Mouse (Mus musculus) right cerebral cortex, postnatal 14 days (tissue): ENCODE data around the gene Llgl1.

Source experiments
- DNase-seq: peaks from one replicate; pipeline ENCODE4 v3.0.0; 2022

Llgl1 gene

GRCm38 (mm10) chr11:60726601-60727391, 27.3 kb downstream of the Llgl1 start, which contains the start of gene Flii:
Flii (minus strand) TSS chr11:60727263.
- peak; percentile 78 for DNase-seq

- DNase-seq, result no peak
Measured at GRCm38 (mm10) chr11:60727392-60728140, 28.0 kb downstream of the Llgl1 start.

- DNase-seq, result peak; percentile 96
Measured at GRCm38 (mm10) chr11:60728260-60728761, 28.8 kb downstream of the Llgl1 start, which contains the start of gene Mief2. Mief2 (plus strand) TSS chr11:60728398.

DNA sequence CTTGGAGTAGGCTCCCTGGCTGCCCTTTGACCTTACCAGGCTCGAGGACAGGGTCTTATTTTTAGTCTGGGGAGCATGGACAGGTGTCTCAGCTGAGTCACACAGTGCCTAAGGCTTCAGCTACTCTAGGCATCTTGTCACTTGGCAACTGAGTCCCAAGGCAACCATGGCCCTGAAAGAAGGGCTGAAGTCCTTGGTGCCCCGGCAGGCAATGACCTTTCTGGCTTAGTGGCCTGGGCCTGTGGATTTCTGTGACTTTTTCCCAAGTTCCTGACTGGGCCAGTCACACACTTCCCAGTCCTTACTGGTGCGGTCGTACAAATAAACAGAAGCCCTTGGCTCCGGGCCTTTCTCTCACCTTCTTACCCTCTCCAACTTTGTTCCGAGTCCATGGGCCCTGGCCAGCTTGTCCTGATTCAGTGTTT, 29.7 kb downstream of the Llgl1 start:
- DNase-seq, result no peak

DNA sequence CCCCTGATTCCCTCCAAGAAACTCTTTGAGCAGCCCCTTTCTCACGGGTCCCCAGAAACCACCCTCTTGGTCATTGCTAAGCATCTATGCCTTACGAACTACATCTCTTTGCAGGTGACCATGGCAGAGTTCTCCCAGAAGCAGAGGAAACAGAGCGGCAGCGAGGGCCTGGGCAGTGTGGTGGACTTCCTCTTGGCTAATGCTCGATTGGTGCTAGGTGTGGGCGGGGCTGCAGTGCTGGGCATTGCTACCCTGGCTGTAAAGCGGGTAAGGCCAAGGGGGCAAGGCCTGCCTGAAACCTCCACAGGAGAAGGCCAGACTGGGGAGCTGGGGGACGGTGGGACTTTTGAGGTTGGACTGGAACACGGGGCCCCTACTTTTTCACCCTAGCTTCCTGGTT, 30.6 kb downstream of the Llgl1 start:
- DNase-seq, result no peak

DNA sequence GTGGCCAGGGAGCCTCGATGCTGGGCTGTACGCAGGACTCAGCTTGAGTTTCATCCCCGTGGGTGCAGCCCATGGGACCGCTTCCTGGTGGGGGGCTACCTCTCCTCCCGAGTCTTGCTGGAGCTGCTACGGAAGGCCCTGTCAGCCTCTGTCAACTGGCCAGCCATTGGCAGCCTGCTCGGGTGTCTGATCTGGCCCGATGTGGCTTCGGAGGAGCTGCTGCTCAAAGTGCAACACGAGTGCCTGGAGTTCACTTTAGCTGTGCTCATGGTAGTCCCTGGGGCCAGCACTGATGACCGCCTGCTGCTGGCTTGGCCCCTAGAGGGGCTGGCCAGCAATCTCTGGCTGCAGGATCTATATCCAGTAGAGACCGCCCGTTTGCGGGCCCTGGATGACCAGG, 31.7 kb downstream of the Llgl1 start:
- no peak for DNase-seq

DNA sequence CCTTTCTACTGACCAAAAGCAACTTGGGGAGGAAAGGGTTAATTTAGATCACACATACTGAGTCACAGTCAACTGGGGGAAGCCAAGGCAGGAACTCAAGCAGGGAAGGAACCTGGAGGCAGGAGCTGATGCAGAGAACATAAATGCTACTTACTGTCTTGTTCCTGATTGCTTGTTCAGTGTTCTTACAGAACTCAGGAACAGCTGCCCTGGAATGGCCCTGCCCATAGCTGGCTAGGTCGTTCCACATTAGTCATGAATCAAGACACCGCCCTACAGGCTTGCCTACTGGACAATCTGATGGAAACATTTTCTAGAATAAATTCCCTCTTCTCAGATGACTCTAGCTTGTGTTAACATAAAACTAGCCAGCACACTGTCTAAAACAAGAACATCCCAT, 34.7 kb downstream of the Llgl1 start:
- DNase-seq, result no peak

DNA sequence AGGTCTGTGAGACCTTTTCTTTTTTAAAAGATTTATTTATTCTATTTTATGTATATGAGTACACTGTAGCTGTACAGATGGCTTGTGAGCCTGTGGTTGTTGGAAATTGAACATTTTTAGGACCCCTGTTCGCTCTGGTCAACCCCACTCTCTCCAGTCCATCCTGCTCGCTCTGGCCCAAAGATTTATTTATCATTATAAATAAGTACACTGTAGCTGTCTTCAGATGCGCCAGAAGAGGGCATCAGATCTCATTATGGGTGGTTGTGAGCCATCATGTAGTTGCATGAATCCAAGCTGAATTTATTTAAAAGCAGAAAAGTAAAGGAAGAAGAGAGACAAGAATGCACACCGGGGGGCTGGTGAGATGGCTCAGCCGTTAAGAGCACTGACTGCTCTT, 35.7 kb downstream of the Llgl1 start:
- DNase-seq, result no peak

- DNase-seq, result no peak
Measured at GRCm38 (mm10) chr11:60736491-60736890, 37.0 kb downstream of the Llgl1 start.

DNA sequence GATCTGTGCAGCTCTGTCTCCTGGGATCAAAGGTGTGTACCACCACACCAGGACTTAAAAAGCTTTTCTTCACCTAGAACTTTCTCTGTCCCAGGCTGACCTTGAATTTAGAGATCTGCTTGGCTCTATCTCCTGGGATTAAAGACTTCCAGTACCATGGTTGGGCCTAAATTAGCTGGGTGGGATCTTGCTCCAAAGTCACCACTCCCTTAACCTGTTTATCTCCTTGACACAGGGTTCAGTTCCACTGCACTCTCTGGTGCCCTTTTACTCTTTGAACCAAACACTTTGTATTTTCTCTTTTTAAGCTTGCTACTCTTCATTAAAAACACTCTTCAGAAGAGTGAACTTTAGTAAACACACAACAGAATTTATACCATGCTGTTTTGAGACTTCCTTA, 37.9 kb downstream of the Llgl1 start:
- no peak for DNase-seq

DNA sequence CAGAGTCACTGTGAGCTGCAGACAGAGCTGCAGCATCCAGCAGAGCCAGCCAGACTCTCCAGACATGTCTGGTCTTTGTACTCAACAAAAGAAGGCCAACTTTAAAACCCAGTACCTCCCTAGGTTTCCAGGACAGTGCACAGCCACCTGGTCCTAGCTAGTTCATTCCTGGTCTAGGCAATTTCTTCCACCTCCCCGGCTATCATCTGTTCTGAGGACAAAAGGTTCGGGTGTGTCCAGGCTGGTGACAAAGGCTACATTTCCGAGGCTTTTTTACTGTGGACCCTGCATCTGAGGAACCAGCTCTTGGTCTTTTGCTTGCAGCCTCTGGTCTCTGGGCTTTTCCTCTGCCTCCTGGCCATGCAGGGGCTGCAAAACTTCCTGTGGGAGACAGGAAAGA, 40.8 kb downstream of the Llgl1 start:
- no peak for DNase-seq

DNA sequence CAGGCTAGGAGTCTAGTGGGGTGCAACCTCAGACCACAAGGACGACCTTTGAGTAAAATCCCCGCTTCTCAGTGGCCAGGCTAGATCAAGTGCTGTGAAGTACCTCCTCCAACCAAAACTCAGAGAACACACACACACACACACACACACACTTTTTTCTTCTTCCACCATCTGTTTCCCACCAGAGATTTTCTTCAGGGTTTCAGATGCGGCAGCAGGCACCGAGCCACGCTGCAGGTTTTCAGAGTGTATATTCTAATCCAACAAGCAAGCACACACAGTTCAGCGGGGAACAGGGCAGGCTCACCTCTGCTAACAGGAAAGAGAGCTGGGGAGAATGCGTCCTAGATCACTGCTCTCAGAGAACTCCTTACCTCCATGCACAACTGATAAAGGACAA, 56.0 kb downstream of the Llgl1 start:
- peak; percentile 23 for DNase-seq

DNA sequence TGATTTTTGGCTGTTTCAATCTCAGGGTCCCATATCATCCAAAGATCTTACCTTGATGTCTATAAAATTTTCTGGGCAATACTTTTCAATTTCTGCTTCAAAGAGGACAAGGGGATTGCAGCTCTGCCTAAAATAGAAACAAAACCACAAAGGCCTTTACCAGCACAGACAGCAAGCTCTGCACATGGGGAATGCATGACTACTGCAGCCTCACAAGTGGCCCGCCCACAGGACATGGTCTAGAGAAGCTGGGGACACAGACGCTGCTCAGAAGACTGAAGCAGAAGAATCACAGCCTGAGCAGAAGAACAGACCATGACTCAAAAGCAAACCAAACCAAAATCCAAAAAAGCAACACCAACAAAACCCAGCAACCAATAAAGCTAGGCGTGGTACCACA, 62.2 kb downstream of the Llgl1 start:
- no peak for DNase-seq
